In the genomic region with DNA sequence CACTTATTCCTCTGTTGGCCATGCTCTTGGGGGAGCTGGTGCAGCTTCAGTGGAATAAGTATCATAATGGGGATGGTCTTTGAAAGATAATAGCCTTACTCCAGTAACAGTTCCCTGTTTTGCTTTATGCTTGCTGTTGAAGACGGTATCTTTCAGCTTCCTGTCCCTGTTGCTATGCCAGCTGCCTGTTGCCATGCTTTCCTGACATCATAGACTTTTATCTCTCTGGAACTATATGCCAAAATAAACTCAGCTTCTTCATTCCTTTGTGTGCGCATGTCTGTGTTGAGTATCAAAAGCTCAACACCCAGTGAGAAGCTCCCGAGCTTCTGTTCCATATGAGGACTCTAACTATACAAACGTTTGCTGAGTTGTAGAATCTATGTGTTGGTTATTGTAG, we compare ENCODE assay signal across 24 mouse cellular contexts.
DNase-seq lines count a peak whose midpoint lies in the region; ATAC-seq and TF ChIP-seq lines count a peak whose summit lies in the region.
"Had no signal": no experiment of that assay in that cellular context is flagged by ENCODE, and none has a peak within 500 bp of the region (broad histone marks: within the 10 kb centered on the region; RNA-seq: fewer than 3 reads in every experiment).

No protein-coding gene starts in this region.

- 56% methylated on average over 4 of the region's 4 CpGs for WGBS in heart, embryonic 10.5 days
- WGBS in heart, embryonic 14.5 days = 39% methylated on average over 4 of the region's 4 CpGs
- WGBS in kidney, postnatal 0 days = 77% methylated on average over 4 of the region's 4 CpGs

- ATAC-seq in heart, embryonic 14.5 days (ENCODE audit: insufficient number of reproducible peaks, insufficient read depth, low FRiP score, low read depth) = 0 out of 2 replicates have a peak, but pooled peaks have one; percentile 31
- ATAC-seq in kidney, postnatal 0 days (replicated peaks; ENCODE audit: low FRiP score, low read depth) = no peak
- ATAC-seq: forebrain, embryonic 15.5 days had no signal

- no peak overlapping the region for H3K27ac ChIP-seq in heart, embryonic 10.5 days
- H3K27ac ChIP-seq in heart, embryonic 14.5 days (replicated peaks in 1 of 2; ENCODE audit: control insufficient read depth in 1 of 2, insufficient read depth in 1 of 2, low read depth in 2 of 2, low read length in 2 of 2) = no peak overlapping the region
- H3K27ac ChIP-seq in kidney, postnatal 0 days = no peak overlapping the region
- H3K27ac ChIP-seq: embryonic facial prominence, embryonic 13.5 days; embryonic facial prominence, embryonic 15.5 days; forebrain, embryonic 10.5 days; forebrain, embryonic 12.5 days; forebrain, embryonic 15.5 days had no signal

- no peak for TF ChIP-seq CTCF in kidney, postnatal 0 days (IDR thresholded peaks at IDR 0.05; ENCODE audit: low read depth)

- H3K4me3 ChIP-seq in heart, embryonic 10.5 days = no peak overlapping the region
- H3K4me3 ChIP-seq in heart, embryonic 14.5 days (ENCODE audit: control insufficient read depth in 1 of 2, insufficient read depth in 1 of 2, low read depth in 1 of 2, low read length in 2 of 2) = no peak overlapping the region
- H3K4me3 ChIP-seq in kidney, postnatal 0 days (replicated peaks; ENCODE audit: low read depth, low read length) = no peak overlapping the region
- H3K4me3 ChIP-seq: embryonic facial prominence, embryonic 13.5 days; embryonic facial prominence, embryonic 15.5 days; erythroblast, embryonic 14.5 days; forebrain, embryonic 10.5 days; forebrain, embryonic 12.5 days; forebrain, embryonic 15.5 days had no signal

- no peaks in the 10 kb centered on the region for H3K36me3 ChIP-seq in heart, embryonic 10.5 days
- H3K36me3 ChIP-seq in heart, embryonic 14.5 days (ENCODE audit: control insufficient read depth, insufficient read depth, low read length) = no peaks in the 10 kb centered on the region
- H3K36me3 ChIP-seq in kidney, postnatal 0 days (ENCODE audit: insufficient read depth, low read length) = no peaks in the 10 kb centered on the region
- H3K36me3 ChIP-seq: embryonic facial prominence, embryonic 13.5 days; embryonic facial prominence, embryonic 15.5 days; forebrain, embryonic 10.5 days; forebrain, embryonic 12.5 days; forebrain, embryonic 15.5 days had no signal

- H3K4me1 ChIP-seq in heart, embryonic 10.5 days = no peaks in the 10 kb centered on the region
- no peaks in the 10 kb centered on the region for H3K4me1 ChIP-seq in heart, embryonic 14.5 days (ENCODE audit: control insufficient read depth in 2 of 2, insufficient read depth in 2 of 2, low read length in 2 of 2)
- no peaks in the 10 kb centered on the region for H3K4me1 ChIP-seq in kidney, postnatal 0 days (replicated peaks; ENCODE audit: insufficient read depth, low read length)
- H3K4me1 ChIP-seq: embryonic facial prominence, embryonic 15.5 days; forebrain, embryonic 12.5 days; forebrain, embryonic 15.5 days had no signal

- no peak overlapping the region for H3K4me2 ChIP-seq in heart, embryonic 14.5 days (ENCODE audit: low read length)
- H3K4me2 ChIP-seq in kidney, postnatal 0 days (ENCODE audit: low read length) = no peak overlapping the region
- H3K4me2 ChIP-seq: embryonic facial prominence, embryonic 13.5 days; embryonic facial prominence, embryonic 15.5 days; forebrain, embryonic 12.5 days; forebrain, embryonic 15.5 days had no signal

- no peak overlapping the region for H3K9ac ChIP-seq in heart, embryonic 14.5 days (ENCODE audit: low read length)
- H3K9ac ChIP-seq in kidney, postnatal 0 days (ENCODE audit: low read depth, low read length) = no peak overlapping the region
- H3K9ac ChIP-seq: embryonic facial prominence, embryonic 13.5 days; embryonic facial prominence, embryonic 15.5 days; forebrain, embryonic 12.5 days; forebrain, embryonic 15.5 days had no signal

- peak; percentile 73 for DNase-seq in heart, embryonic 10.5 days (ENCODE audit: low spot score)
- DNase-seq in heart, adult 8-10 months (ENCODE audit: low spot score) = no peak
- DNase-seq in heart, postnatal 36 days = no peak
- DNase-seq in kidney, postnatal 0 days (ENCODE audit: low spot score) = peak; percentile 7
- DNase-seq in kidney, postnatal 14 days = no peak
- peak; percentile 23 to 39 for DNase-seq in right cerebral cortex, postnatal 10 days (ENCODE audit: low spot score in 2 of 2)
- DNase-seq in right cerebral cortex, postnatal 4 days = no peak
- DNase-seq: adrenal gland, adult 2 months; adrenal gland, postnatal 10 days; adrenal gland, postnatal 25 days; cerebellum, adult 11 months; cerebellum, adult 18-20 months; cerebellum, adult 8-10 months; cerebellum, adult 9-11 months; cerebellum, postnatal 14 days; cerebellum, postnatal 36 days; embryo, embryonic 11 days had no signal

- H3K9me3 ChIP-seq in heart, embryonic 10.5 days = no peaks in the 10 kb centered on the region
- H3K9me3 ChIP-seq in heart, embryonic 14.5 days (ENCODE audit: control insufficient read depth, low read length) = no peaks in the 10 kb centered on the region
- no peaks in the 10 kb centered on the region for H3K9me3 ChIP-seq in kidney, postnatal 0 days (replicated peaks; ENCODE audit: low read length)
- H3K9me3 ChIP-seq: embryonic facial prominence, embryonic 13.5 days; embryonic facial prominence, embryonic 15.5 days; forebrain, embryonic 10.5 days; forebrain, embryonic 12.5 days; forebrain, embryonic 15.5 days had no signal

- intact Hi-C loops in heart, postnatal 36 days (cut with DNase I) = no loop called here

- H3K27me3 ChIP-seq in heart, embryonic 10.5 days (ENCODE audit: insufficient read depth, poor library complexity, severe bottlenecking) = no peaks in the 10 kb centered on the region
- H3K27me3 ChIP-seq in heart, embryonic 14.5 days (ENCODE audit: control insufficient read depth, insufficient read depth, low read length) = no peaks in the 10 kb centered on the region
- no peaks in the 10 kb centered on the region for H3K27me3 ChIP-seq in kidney, postnatal 0 days (ENCODE audit: insufficient read depth, low read length)
- H3K27me3 ChIP-seq: embryonic facial prominence, embryonic 13.5 days; embryonic facial prominence, embryonic 15.5 days; forebrain, embryonic 12.5 days; forebrain, embryonic 15.5 days had no signal

Comparison
In these comparisons a context has a peak if more than half of its experiments do, and no peak if none do; other contexts are left out.
1. DNase-seq: peak in heart, embryonic 10.5 days (single experiment), kidney, postnatal 0 days (single experiment) and right cerebral cortex, postnatal 10 days (2 of 2); none in heart, adult 8-10 months (single experiment), heart, postnatal 36 days (0 of 2), kidney, postnatal 14 days (single experiment) and right cerebral cortex, postnatal 4 days (single experiment).